Mouse (Mus musculus): Measurements from ENCODE around the gene Gapdh. TPM values are rescaled to one million over a fixed set of nuclear protein-coding genes. Genes with fewer than 3 reads are reported as not detected.

The Gapdh gene
- polyA plus RNA-seq, 1 experiment from 2014 or later = 1,509 TPM

DNA sequence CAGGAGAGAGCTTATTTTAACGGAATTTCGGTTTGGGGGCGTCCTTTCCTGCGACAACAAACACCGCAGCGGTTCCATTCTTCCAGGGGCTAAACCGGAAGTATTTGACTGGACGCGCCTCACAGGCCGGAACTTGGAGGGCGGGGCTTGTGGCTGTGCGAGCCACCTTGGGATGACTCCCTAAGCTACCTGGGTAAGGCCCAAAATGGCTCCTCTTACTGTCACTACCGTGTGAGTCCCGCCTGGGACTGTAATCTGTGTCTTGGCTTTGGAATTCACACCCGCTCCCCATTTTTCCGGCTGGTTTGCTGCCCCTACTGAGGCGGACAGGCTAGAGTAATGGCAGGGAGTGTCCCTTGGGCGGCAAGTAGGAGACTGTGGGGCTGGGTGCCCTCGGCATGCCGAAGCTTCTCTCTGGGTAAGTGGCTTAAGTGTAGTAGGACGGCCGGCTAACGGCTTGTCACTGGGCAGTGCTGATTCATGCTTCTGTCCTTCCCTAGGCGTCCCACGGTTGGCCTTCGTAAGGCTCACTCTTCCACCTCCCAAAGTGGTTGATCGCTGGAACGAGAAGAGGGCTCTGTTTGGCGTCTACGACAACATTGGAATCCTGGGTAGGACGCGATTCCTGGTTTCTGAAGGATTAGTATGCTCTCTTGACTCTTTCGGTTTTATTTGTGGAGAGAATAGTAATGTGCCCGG is 25.9 kb upstream of the Gapdh start:
- Histone ChIP-seq H3K9ac (peak overlapping the region; percentile 59), H3K36me3 (peaks cover 16% of the 10 kb centered on the region), H3K4me3 (replicated peaks) (peak overlapping the region; percentile 83), H3K9me3 (no peaks in the 10 kb centered on the region), H3K27ac (peak overlapping the region; percentile 100), H3K27me3 (replicated peaks) (no peaks in the 10 kb centered on the region), H3K4me2 (peak overlapping the region; percentile 78), H3K4me1 (0 out of 2 replicates have a peak, but pooled peaks cover 3% of the 10 kb centered on the region)
- WGBS = under 1% methylated on average over 34 of the region's 34 CpGs
- peak; percentile 91 for ATAC-seq (ENCODE audit: insufficient read depth, low FRiP score, low read depth)

GRCm38 (mm10) chr6:125191332-125192015 is 25.2 kb upstream of the Gapdh start, which contains the start of the genes Ncapd2 and Mrpl51:
Gene Ncapd2 (minus strand): TSS chr6:125191701.
Gene Mrpl51 (plus strand): TSS chr6:125191801.
- under 1% methylated on average over 54 of the region's 54 CpGs for WGBS
- H3K9ac ChIP-seq = peak within 1 kb of the TSS; percentile 60
- no peaks in the 10 kb centered on the region for H3K27me3 ChIP-seq (replicated peaks)
- H3K36me3 ChIP-seq = peaks cover 22% of the 10 kb centered on the region
- H3K9me3 ChIP-seq = no peaks in the 10 kb centered on the region
- peak within 1 kb of the TSS; percentile 83 for H3K4me3 ChIP-seq (replicated peaks)
- 0 out of 2 replicates have a peak, but pooled peaks cover 3% of the 10 kb centered on the region for H3K4me1 ChIP-seq
- peak within 1 kb of the TSS; percentile 100 for H3K27ac ChIP-seq
- peak; percentile 96 for ATAC-seq (ENCODE audit: insufficient read depth, low FRiP score, low read depth)
- peak within 1 kb of the TSS; percentile 78 for H3K4me2 ChIP-seq

DNA sequence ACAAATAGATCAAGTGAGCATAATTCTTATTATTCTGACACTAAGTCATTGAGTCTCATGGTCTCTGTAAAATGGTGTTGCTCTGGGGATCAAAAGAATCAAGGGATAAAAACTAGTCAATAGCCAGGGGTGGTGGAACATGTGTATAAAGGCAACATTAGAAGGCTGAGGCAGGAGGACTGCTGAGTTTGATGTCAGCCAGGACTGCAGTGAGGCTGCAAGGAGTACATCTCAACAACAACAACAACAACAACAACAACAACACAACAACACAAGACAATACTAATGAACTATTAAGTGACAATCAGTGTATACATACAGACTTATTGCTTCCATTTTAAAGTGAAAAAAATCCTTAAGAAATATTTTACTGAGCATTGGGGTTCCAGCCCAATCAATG is 24.5 kb upstream of the Gapdh start:
- Histone ChIP-seq H3K36me3 (peaks cover 28% of the 10 kb centered on the region), H3K9me3 (no peaks in the 10 kb centered on the region), H3K4me2 (peak overlapping the region; percentile 54), H3K4me3 (replicated peaks) (peak overlapping the region; percentile 83), H3K9ac (peak overlapping the region; percentile 60), H3K4me1 (0 out of 2 replicates have a peak, but pooled peaks cover 3% of the 10 kb centered on the region), H3K27ac (peak overlapping the region; percentile 100; the same call in 1 of the 2 replicates), H3K27me3 (replicated peaks) (no peaks in the 10 kb centered on the region)
- no peak for ATAC-seq (ENCODE audit: insufficient read depth, low FRiP score, low read depth)

- 94% methylated on average over 10 of the region's 10 CpGs for WGBS
- H3K9ac ChIP-seq = no peak overlapping the region
- ATAC-seq (ENCODE audit: insufficient read depth, low FRiP score, low read depth) = no peak
- 0 out of 2 replicates have a peak, but pooled peaks cover 3% of the 10 kb centered on the region for H3K4me1 ChIP-seq
- no peak overlapping the region for H3K4me3 ChIP-seq (replicated peaks)
- H3K27ac ChIP-seq = no peak overlapping the region
- no peaks in the 10 kb centered on the region for H3K9me3 ChIP-seq
- H3K36me3 ChIP-seq = peaks cover 65% of the 10 kb centered on the region
- H3K27me3 ChIP-seq (replicated peaks) = no peaks in the 10 kb centered on the region
- no peak overlapping the region for H3K4me2 ChIP-seq
Observed at GRCm38 (mm10) chr6:125186203-125186602, 19.9 kb upstream of the Gapdh start.

DNA sequence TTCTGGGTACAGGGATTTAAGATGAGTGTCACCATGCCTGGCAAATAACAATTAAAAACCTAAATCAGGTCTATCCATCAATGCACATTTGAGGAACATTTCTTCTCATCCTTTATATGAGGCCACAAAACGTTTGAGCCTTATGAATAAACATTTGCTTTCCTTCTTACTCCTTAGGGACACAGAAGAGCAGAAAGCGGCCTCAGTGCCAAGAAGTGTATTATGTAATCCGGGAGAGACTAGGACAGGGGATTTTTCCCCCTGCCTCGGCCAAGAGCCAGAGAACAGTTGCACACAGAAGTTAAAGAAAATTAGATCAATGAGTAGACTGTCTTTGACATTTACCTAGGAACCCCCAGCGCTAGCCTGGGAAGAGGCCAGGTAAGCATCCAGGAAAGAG is 15.9 kb upstream of the Gapdh start:
- Histone ChIP-seq H3K4me2 (no peak overlapping the region), H3K9ac (no peak overlapping the region), H3K9me3 (no peaks in the 10 kb centered on the region), H3K36me3 (peaks cover 85% of the 10 kb centered on the region), H3K27ac (no peak overlapping the region), H3K4me1 (no peaks in the 10 kb centered on the region), H3K27me3 (replicated peaks) (no peaks in the 10 kb centered on the region), H3K4me3 (replicated peaks) (no peak overlapping the region)
- ATAC-seq (ENCODE audit: insufficient read depth, low FRiP score, low read depth) = no peak
- WGBS = 80% methylated on average over 5 of the region's 5 CpGs

DNA sequence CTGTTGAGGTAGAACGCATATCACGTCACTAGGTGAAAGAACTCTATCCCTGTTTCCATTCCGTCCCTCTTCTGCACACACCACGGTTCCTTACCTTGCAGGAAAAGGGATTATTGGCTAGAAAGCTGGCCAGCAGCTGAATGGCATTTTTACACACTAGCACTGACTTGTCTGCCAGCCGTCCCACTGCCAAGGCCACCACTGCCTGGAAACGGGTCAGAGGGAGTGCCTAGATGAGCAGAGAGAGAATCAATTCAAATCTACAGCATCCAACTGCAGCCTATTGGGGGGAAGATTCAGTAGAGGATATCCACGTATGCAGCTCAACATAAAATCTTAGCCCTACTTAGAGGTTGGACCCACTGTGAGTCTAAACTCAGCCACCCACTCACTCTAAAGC is 13.3 kb upstream of the Gapdh start:
- peaks cover 84% of the 10 kb centered on the region for H3K36me3 ChIP-seq
- H3K4me2 ChIP-seq = no peak overlapping the region
- H3K4me1 ChIP-seq = no peaks in the 10 kb centered on the region
- WGBS = 90% methylated on average over 7 of the region's 7 CpGs
- H3K27ac ChIP-seq = no peak overlapping the region
- no peaks in the 10 kb centered on the region for H3K9me3 ChIP-seq
- no peaks in the 10 kb centered on the region for H3K27me3 ChIP-seq (replicated peaks)
- H3K4me3 ChIP-seq (replicated peaks) = no peak overlapping the region
- H3K9ac ChIP-seq = no peak overlapping the region
- ATAC-seq (ENCODE audit: insufficient read depth, low FRiP score, low read depth) = no peak

- Histone ChIP-seq H3K9me3 (no peaks in the 10 kb centered on the region), H3K4me3 (replicated peaks) (no peak overlapping the region), H3K27me3 (replicated peaks) (no peaks in the 10 kb centered on the region), H3K9ac (no peak overlapping the region), H3K36me3 (peaks cover 90% of the 10 kb centered on the region), H3K4me2 (no peak overlapping the region), H3K27ac (no peak overlapping the region), H3K4me1 (no peaks in the 10 kb centered on the region)
- WGBS = 88% methylated on average over 5 of the region's 5 CpGs
- ATAC-seq (ENCODE audit: insufficient read depth, low FRiP score, low read depth) = no peak
Observed at GRCm38 (mm10) chr6:125175469-125175868, 9.2 kb upstream of the Gapdh start.

- no peaks in the 10 kb centered on the region for H3K9me3 ChIP-seq
- no peak overlapping the region for H3K4me3 ChIP-seq (replicated peaks)
- no peak for ATAC-seq (ENCODE audit: insufficient read depth, low FRiP score, low read depth)
- no peak overlapping the region for H3K9ac ChIP-seq
- WGBS = 92% methylated on average over 7 of the region's 7 CpGs
- H3K27me3 ChIP-seq (replicated peaks) = no peaks in the 10 kb centered on the region
- H3K27ac ChIP-seq = no peak overlapping the region
- H3K36me3 ChIP-seq = peaks cover 86% of the 10 kb centered on the region
- H3K4me2 ChIP-seq = no peak overlapping the region
- H3K4me1 ChIP-seq = no peaks in the 10 kb centered on the region
Observed at GRCm38 (mm10) chr6:125173256-125173655, 7.0 kb upstream of the Gapdh start.

- Histone ChIP-seq H3K27ac (no peak overlapping the region), H3K36me3 (peaks cover 82% of the 10 kb centered on the region), H3K4me1 (peaks cover 4% of the 10 kb centered on the region), H3K9me3 (no peaks in the 10 kb centered on the region), H3K27me3 (replicated peaks) (no peaks in the 10 kb centered on the region), H3K4me2 (no peak overlapping the region), H3K9ac (no peak overlapping the region), H3K4me3 (replicated peaks) (no peak overlapping the region)
- no peak for ATAC-seq (ENCODE audit: insufficient read depth, low FRiP score, low read depth)
- WGBS = 61% methylated on average over 2 of the region's 2 CpGs
Observed at GRCm38 (mm10) chr6:125172474-125172873, 6.2 kb upstream of the Gapdh start.

GRCm38 (mm10) chr6:125170194-125170593 is 3.9 kb upstream of the Gapdh start:
- WGBS = 85% methylated on average over 6 of the region's 6 CpGs
- no peak for ATAC-seq (ENCODE audit: insufficient read depth, low FRiP score, low read depth)
- H3K36me3 ChIP-seq = peaks cover 61% of the 10 kb centered on the region
- H3K9ac ChIP-seq = no peak overlapping the region
- H3K4me2 ChIP-seq = no peak overlapping the region
- H3K27ac ChIP-seq = no peak overlapping the region
- H3K4me3 ChIP-seq (replicated peaks) = no peak overlapping the region
- no peaks in the 10 kb centered on the region for H3K9me3 ChIP-seq
- H3K27me3 ChIP-seq (replicated peaks) = no peaks in the 10 kb centered on the region
- peaks cover 17% of the 10 kb centered on the region for H3K4me1 ChIP-seq

GRCm38 (mm10) chr6:125168086-125168485 is 1.8 kb upstream of the Gapdh start:
- WGBS = 90% methylated on average over 14 of the region's 14 CpGs
- no peaks in the 10 kb centered on the region for H3K9me3 ChIP-seq
- ATAC-seq (ENCODE audit: insufficient read depth, low FRiP score, low read depth) = no peak
- no peak overlapping the region for H3K4me3 ChIP-seq (replicated peaks)
- H3K27me3 ChIP-seq (replicated peaks) = no peaks in the 10 kb centered on the region
- peak overlapping the region; percentile 98; the same call in 1 of the 2 replicates for H3K27ac ChIP-seq
- no peak overlapping the region for H3K9ac ChIP-seq
- peaks cover 31% of the 10 kb centered on the region for H3K4me1 ChIP-seq
- H3K4me2 ChIP-seq = no peak overlapping the region
- H3K36me3 ChIP-seq = peaks cover 53% of the 10 kb centered on the region

Measured in stomach, embryonic 15.5 days (tissue).